Mouse (Mus musculus) induced T-regulatory cell, adult 2 months (primary cell): ENCODE measurements around the gene Hexim1.

Experiments used
- DNase-seq: peaks from one replicate; pipeline ENCODE4 v3.0.0-alpha.2; 2012; ENCODE audit warnings: low read depth

Gene Hexim1

GRCm38 (mm10) chr11:103116008-103116818 is at the start of gene Hexim1:
Gene Hexim1, plus strand, starts transcription at chr11:103116231.
- DNase-seq, result peak; percentile 100

DNA sequence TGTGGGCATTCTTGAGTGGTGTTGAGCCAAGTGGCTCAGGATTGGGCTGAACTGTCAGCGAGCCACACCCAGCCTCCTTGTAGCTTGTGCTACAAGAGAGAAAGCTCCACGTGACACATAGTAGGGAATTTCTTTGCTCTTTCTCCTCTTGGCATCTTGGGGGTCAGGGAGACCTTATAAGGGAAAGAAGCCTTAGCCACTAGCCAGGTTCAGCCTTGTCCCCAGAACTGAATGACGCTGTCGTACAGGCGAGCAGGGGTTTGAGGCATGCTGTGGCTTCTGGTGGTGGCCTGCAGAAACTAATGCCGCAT is 49.0 kb upstream of the Hexim1 start:
- no peak for DNase-seq

DNA sequence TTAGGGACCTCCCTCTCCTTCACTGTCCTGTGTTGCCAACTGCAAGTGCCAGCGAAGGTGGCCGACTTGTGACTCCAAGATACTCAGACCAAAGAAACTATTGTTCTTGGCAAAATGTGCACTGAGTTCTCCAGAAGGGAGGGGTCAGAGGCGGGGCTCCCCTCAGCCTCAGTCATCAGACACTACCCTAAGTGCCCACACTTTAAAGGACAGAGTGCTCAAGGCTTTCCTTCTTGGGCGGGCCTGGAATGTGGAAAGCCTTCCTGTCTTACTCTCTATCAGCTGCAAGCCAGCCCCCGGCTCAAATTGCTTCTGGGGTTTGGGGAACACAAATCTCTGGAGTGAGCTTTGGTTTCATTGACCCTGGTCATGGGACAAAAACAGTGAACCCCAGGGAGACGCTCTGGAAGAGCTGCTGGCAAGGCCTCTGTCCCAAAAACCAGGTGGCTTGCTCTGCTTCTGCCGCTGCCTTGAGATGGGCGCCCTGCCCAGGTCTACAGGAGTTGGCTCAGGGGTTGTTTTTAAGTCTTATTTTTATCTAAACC is 48.5 kb upstream of the Hexim1 start:
- DNase-seq, result no peak

GRCm38 (mm10) chr11:103068272-103068671 is 47.8 kb upstream of the Hexim1 start:
- DNase-seq, result no peak

- no peak for DNase-seq
Observed at GRCm38 (mm10) chr11:103068884-103069283, 47.1 kb upstream of the Hexim1 start.

GRCm38 (mm10) chr11:103069731-103070130 is 46.3 kb upstream of the Hexim1 start:
- no peak for DNase-seq

- DNase-seq, result no peak
Observed at GRCm38 (mm10) chr11:103070322-103070880, 45.6 kb upstream of the Hexim1 start.

GRCm38 (mm10) chr11:103073671-103074070 is 42.4 kb upstream of the Hexim1 start:
- DNase-seq, result no peak

DNA sequence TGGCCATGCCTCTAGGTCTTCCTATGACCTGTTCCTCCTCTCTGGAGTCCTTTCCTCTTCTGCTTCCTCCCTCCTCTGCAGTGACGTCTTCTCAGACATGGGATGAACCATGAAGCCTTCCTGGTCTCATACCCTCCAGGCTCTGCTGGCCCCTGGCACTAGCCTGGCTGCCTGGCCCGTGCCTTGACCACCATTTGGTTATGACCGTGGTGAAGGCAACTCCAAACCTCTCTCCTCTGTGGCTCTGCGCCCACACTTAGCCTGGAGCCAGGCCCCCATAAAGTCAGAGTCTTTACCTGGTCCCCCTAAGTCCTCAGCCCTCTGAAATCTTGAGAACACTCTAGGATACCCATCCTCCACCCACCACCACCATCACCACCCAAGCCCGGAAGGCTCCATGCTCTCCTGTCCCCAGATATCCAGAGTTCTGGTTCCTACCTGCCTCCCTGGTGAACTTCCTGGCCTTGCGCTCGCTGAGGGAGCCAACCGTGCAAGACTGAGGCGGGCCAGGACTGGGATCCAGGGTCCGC is 41.8 kb upstream of the Hexim1 start:
- no peak for DNase-seq

GRCm38 (mm10) chr11:103074796-103075323 is 41.2 kb upstream of the Hexim1 start:
- no peak for DNase-seq

- no peak for DNase-seq
Observed at GRCm38 (mm10) chr11:103076010-103076409, 40.0 kb upstream of the Hexim1 start.

DNA sequence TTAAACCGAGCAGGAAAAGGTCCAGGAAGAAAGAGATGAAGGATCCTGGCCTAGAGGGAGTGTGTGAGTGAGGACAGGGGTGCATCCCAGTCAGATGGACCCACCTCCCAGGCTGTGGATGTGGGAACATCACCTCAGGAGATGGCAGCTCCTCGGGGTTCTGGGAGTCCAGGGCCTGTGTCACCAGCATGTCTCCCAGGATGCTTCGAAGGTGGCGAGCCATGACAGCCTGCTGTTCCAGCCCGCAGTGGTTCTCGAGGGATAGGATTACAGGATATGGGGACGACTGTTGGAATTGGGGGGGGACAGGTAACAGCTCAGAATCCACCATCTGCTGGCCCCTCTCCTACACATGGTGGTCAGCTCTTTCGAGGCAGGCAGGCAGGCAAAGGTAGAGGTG is 39.5 kb upstream of the Hexim1 start:
- DNase-seq, result no peak

GRCm38 (mm10) chr11:103078131-103078530 is 37.9 kb upstream of the Hexim1 start:
- no peak for DNase-seq

DNA sequence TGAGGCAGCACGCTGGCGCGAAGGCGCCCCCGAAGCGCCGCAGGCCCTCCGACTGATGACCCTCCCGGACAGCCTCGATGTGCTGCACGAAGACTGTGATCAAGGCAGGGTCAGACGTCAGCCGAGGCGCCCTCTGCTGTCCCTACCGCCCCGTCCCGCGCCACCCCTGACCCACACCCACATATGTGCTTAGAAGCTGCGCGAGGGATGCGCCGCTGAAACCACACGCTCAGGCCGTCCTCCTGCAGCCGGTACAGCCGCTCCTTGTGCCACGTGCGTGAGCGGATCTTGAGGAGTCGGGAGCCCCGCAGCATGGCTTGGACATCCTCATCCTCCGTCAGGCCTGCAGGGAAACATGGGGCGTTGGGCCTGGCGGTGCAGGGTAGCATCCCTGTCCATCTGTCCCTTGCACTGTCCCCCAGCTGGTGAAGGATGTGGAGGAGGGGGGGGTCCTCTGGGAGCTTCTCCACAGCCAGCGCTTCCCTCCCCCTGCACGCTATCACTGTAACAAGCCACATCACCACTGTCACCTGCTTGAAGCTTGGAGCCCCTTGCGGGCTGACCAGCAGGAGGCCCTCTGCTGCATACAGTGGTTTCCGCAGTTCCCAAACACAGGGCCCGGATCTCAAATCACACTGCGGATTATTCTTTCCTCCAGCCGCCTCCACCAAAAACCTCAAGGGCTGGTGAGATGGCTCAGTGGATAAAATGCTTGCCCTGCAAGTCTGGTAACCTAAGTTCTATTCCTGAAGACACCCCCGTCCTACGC is 35.5 kb upstream of the Hexim1 start:
- peak; percentile 23 for DNase-seq

DNA sequence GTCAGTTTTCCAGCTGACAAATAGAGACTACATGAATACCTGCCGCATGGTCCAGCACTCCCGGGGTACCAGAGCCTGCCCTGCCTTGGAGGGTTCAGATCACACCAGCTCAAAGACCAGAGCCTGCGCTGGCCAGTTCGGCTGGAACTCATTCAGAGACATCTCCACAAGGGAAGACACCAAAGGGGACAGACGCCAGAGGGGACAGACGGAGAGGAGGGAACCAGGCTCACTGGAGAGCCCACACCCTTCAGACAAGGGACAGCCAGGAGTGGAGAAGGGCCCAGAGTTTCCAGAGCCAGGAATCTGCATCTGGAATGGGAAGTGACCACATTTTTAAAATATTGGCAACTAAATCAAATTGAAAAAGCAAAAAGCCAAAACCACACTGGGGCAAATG is 34.4 kb upstream of the Hexim1 start:
- no peak for DNase-seq

- DNase-seq, result no peak
Observed at GRCm38 (mm10) chr11:103093306-103093705, 22.7 kb upstream of the Hexim1 start.

GRCm38 (mm10) chr11:103093862-103094833 is 21.9 kb upstream of the Hexim1 start:
- DNase-seq, result peak; percentile 30

GRCm38 (mm10) chr11:103095107-103095670 is 20.8 kb upstream of the Hexim1 start:
- DNase-seq, result no peak

DNA sequence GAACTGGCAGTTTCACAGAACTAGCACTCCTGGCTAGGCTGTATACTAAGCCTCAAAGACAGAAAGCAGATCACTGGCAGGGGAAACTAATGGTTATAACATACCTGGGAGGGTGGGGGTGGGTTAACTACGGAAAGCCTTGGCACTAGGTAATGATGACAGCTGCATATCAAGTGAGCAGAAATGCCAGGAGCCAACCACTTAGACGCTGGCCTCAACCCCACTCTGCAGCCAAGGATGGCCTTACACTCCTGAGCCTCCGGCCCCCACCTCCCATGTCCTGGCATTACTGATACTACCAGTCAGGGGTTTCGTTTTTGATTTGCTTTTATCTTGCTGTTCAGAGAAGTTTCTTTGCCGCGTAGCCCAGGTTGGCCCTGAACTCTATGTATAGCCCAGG is 20.2 kb upstream of the Hexim1 start:
- DNase-seq, result no peak

DNA sequence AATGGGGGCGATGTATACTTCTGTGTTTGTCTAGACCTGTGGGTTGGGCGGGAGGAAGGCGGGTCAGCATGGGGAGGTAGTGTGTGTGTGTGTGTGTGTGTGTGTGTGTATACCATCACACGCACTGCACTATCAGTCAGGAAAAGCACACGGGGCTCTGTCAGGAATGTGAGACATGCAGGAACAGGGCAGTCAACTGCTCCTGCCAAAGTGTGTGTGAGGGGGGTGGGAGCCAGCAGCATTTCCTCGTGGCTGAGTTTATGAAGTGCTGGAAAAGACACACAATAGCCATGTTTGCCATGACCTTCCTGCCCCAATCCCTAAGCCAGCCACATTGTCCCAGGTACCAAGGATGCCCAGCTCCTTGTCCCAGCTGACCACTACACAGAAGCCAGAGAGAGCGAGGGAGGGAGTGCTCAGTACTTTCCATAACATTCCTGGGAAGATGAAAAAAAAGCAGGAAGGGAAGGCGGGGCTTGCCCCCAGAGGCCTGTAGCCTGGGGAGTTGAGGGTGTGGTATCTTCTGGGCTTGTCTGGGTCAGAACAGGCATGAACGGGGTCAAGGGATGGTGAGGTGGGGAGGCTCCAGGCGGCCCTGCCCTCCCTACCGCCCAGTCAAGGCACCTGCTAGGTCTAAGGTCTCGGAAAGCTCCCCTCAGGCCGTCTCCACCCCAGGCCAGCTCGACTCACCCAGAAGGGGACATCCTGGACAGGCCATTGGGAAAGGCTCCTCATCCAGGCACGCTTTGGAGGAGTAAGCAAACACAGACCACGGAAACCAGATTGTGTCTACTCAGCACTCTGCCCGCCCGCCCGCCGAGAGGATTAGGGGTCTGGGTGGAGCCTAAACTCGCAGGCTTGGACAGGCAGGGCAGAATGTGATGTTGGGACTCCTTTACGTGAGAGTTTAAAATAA is 18.8 kb upstream of the Hexim1 start:
- DNase-seq, result no peak
